27 mouse cellular contexts compared by ENCODE assay signal in the genomic region with DNA sequence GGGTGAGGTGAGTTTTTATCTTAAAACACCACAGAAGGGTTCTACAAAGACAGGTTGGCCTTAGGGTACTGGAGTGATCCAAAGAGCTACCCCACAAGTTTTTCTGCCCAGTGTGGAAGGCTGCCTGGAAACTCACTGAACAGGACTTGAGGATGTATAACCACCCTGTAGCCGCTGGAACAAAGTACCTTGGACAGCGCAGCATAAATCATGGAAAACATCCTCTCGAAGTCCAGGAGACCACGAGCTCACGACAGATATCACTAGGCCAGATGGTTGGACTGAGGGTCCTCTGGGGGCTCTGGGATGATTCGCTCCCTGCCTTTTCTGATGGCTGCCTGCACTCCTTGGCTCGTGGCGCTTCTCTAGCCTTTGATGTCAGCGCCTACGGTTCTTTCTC. TPM values are rescaled to one million over a fixed set of nuclear protein-coding genes. Genes with fewer than 3 reads are reported as not detected.
DNase-seq lines count a peak whose midpoint lies in the region; ATAC-seq lines count a peak whose summit lies in the region.
"Had no signal": no experiment of that assay in that cellular context is flagged by ENCODE, and none has a peak within 500 bp of the region (broad histone marks: within the 10 kb centered on the region; RNA-seq: fewer than 3 reads in every experiment).

No protein-coding gene starts in this region.

- H3K36me3 ChIP-seq in embryonic facial prominence, embryonic 10.5 days (replicated peaks): no peaks in the 10 kb centered on the region
- H3K36me3 ChIP-seq in forebrain, embryonic 12.5 days (replicated peaks): no peaks in the 10 kb centered on the region
- H3K36me3 ChIP-seq: embryonic facial prominence, embryonic 15.5 days; forebrain, embryonic 10.5 days; forebrain, embryonic 15.5 days; G1E; heart, embryonic 15.5 days; hindbrain, embryonic 13.5 days had no signal

- H3K9ac ChIP-seq in forebrain, embryonic 12.5 days: no peak overlapping the region
- H3K9ac ChIP-seq: embryonic facial prominence, embryonic 15.5 days; forebrain, embryonic 15.5 days; heart, embryonic 15.5 days; hindbrain, embryonic 13.5 days had no signal

- H3K27ac ChIP-seq in embryonic facial prominence, embryonic 10.5 days (replicated peaks): no peak overlapping the region
- H3K27ac ChIP-seq in forebrain, embryonic 12.5 days: no peak overlapping the region
- H3K27ac ChIP-seq: embryonic facial prominence, embryonic 15.5 days; forebrain, embryonic 10.5 days; forebrain, embryonic 15.5 days; heart, adult 2 months; heart, embryonic 15.5 days; hindbrain, embryonic 13.5 days; hindbrain, postnatal 0 days had no signal

- no peak for ATAC-seq in forebrain, embryonic 12.5 days (ENCODE audit: low FRiP score)
- ATAC-seq: forebrain, embryonic 15.5 days; hindbrain, postnatal 0 days; Patski had no signal

- peaks cover 8% of the 10 kb centered on the region for H3K4me1 ChIP-seq in embryonic facial prominence, embryonic 10.5 days
- H3K4me1 ChIP-seq in forebrain, embryonic 12.5 days: no peaks in the 10 kb centered on the region
- H3K4me1 ChIP-seq: embryonic facial prominence, embryonic 15.5 days; forebrain, embryonic 10.5 days; forebrain, embryonic 15.5 days; heart, embryonic 15.5 days; hindbrain, embryonic 13.5 days had no signal

- H3K27me3 ChIP-seq in embryonic facial prominence, embryonic 10.5 days (replicated peaks; ENCODE audit: low read depth, poor library complexity, severe bottlenecking): no peaks in the 10 kb centered on the region
- H3K27me3 ChIP-seq in forebrain, embryonic 12.5 days: no peaks in the 10 kb centered on the region
- H3K27me3 ChIP-seq: embryonic facial prominence, embryonic 15.5 days; forebrain, embryonic 15.5 days; hindbrain, embryonic 13.5 days had no signal

- no peak overlapping the region for H3K4me3 ChIP-seq in embryonic facial prominence, embryonic 10.5 days
- H3K4me3 ChIP-seq in forebrain, embryonic 12.5 days (replicated peaks): no peak overlapping the region
- H3K4me3 ChIP-seq: embryonic facial prominence, embryonic 15.5 days; erythroblast, embryonic 14.5 days; forebrain, embryonic 10.5 days; forebrain, embryonic 15.5 days; heart, adult 2 months; heart, embryonic 15.5 days; hindbrain, embryonic 13.5 days had no signal

- peak; percentile 52 for DNase-seq in embryo, embryonic 10 days (ENCODE audit: low spot score)
- no peak for DNase-seq in embryo, embryonic 9.5 days (ENCODE audit: extremely low spot score)
- DNase-seq in 3T3-L1 (ENCODE audit: low read depth, low spot score): peak; percentile 4
- peak; percentile 42 for DNase-seq in R1 (ENCODE audit: low read depth, low spot score)
- peak; percentile 24 for DNase-seq in embryonic facial prominence, embryonic 10.5 days (ENCODE audit: low spot score)
- DNase-seq in thymus, postnatal 0 days (ENCODE audit: low spot score): no peak
- DNase-seq in layer of hippocampus, adult 11-12 months (ENCODE audit: low spot score): no peak
- DNase-seq: adrenal gland, postnatal 10 days; cerebellum, adult 11 months; cerebellum, adult 9-10 months; cerebellum, postnatal 36 days; gastrocnemius, postnatal 10 days; heart, adult 2 months; heart, postnatal 14 days; kidney, adult 11 months had no signal

- 81% methylated on average over 10 of the region's 10 CpGs for WGBS in embryonic facial prominence, embryonic 10.5 days
- 85% methylated on average over 10 of the region's 10 CpGs for WGBS in forebrain, embryonic 12.5 days

- H3K9me3 ChIP-seq in embryonic facial prominence, embryonic 10.5 days: no peaks in the 10 kb centered on the region
- no peaks in the 10 kb centered on the region for H3K9me3 ChIP-seq in forebrain, embryonic 12.5 days
- H3K9me3 ChIP-seq: embryonic facial prominence, embryonic 15.5 days; forebrain, embryonic 10.5 days; forebrain, embryonic 15.5 days; heart, embryonic 15.5 days; hindbrain, embryonic 13.5 days had no signal

- no peak overlapping the region for H3K4me2 ChIP-seq in forebrain, embryonic 12.5 days
- H3K4me2 ChIP-seq: embryonic facial prominence, embryonic 15.5 days; forebrain, embryonic 15.5 days; heart, embryonic 11.5 days; heart, embryonic 15.5 days; hindbrain, embryonic 13.5 days had no signal

RNA-seq across cellular contexts. Expression of a gene that starts 24.1 kb away (rescaled TPM):
- 0.13 and 0.19 TPM in 2 replicates for polyA plus RNA-seq in embryonic facial prominence, embryonic 10.5 days (2016; fragmentation: Nextera tagmentation; extraction: Ambion mirVana)
- polyA plus RNA-seq in thymus, postnatal 0 days (2015; fragmentation: Nextera tagmentation; extraction: Ambion mirVana): 4.9 and 7.2 TPM in 2 replicates
- polyA plus RNA-seq in forebrain, embryonic 12.5 days (2016; fragmentation: Nextera tagmentation; extraction: Ambion mirVana): 0.09 TPM in 1 of 2 replicates, not detected in the other
- polyA plus RNA-seq: forebrain, embryonic 10.5 days; forebrain, embryonic 15.5 days; G1E; heart, adult 2 months; heart, embryonic 11.5 days; hindbrain, embryonic 13.5 days; intestine, embryonic 14.5 days; Patski had no signal

Comparison
In these comparisons a context has a peak if more than half of its experiments do, and no peak if none do; other contexts are left out.
1. DNase-seq: peak in embryo, embryonic 10 days (single experiment), 3T3-L1 (single experiment), R1 (single experiment) and embryonic facial prominence, embryonic 10.5 days (single experiment); none in embryo, embryonic 9.5 days (single experiment), thymus, postnatal 0 days (single experiment) and layer of hippocampus, adult 11-12 months (single experiment).